Mouse (Mus musculus): ENCODE results near the gene Igfbp7. TPM values are rescaled to one million over a fixed set of nuclear protein-coding genes. Genes with fewer than 3 reads are reported as not detected.

Gene Igfbp7
- polyA plus RNA-seq, 1 experiment from 2014 or later = 59.7 TPM

DNA sequence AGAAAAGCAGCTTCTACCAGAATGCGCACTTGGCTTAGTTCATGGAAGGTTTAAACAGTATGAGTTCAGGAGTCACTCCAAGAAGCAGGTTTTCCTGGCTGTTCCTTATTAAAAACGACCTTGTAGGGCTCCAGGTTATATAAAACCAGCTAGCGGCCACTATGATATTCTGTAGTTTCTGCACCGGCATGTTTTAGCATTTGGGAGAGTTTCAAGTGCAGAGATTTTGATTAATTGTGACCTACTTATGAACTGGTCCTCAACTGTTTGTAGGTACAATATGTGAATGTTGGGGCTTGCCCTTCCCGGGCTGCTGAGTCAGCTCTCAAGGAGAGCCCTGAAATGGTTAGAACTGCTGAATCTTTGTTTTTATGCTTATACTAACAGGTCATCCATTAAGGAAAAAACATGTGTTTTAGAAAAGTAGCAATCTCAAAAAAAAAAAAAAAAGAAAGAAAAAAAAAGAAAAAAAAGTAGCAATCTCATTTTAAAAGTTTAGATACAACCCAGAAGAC, 37.4 kb downstream of the Igfbp7 start:
- no peaks in the 10 kb centered on the region for H3K27me3 ChIP-seq
- 84% methylated on average over 5 of the region's 5 CpGs for WGBS

DNA sequence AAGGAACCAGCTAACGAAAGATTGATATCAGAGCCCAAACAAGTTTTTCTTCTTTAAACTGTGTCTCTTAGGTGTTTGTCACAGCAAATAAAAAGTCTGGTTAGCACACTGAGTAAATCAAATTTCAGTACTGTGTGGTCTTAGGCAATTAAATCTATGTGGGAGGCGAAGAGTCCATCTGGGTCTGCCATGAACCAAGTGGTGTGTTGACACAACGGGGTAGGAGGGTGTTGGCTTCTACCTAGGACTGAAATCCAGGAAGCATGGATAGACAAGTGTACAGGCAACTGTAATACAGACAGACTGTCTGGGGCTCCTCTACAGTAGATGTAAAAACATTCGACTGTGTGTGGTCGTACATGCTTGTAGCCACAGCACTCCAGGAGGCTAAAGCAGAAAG, 38.4 kb downstream of the Igfbp7 start:
- Histone ChIP-seq H3K27me3 (no peaks in the 10 kb centered on the region), H3K36me3 (no peaks in the 10 kb centered on the region), H3K27ac (replicated peaks) (no peak overlapping the region), H3K9me3 (no peaks in the 10 kb centered on the region), H3K9ac (replicated peaks) (no peak overlapping the region), H3K4me3 (no peak overlapping the region), H3K4me2 (replicated peaks) (no peak overlapping the region), H3K4me1 (no peaks in the 10 kb centered on the region)
- ATAC-seq (replicated peaks) = no peak
- WGBS = 85% methylated on average over 5 of the region's 5 CpGs

More for the DNA sequence above, 37.4 kb downstream of the Igfbp7 start:
- no peaks in the 10 kb centered on the region for H3K4me1 ChIP-seq
- H3K9ac ChIP-seq (replicated peaks) = no peak overlapping the region
- no peak overlapping the region for H3K4me2 ChIP-seq (replicated peaks)
- no peak for ATAC-seq (replicated peaks)
- H3K27ac ChIP-seq (replicated peaks) = no peak overlapping the region
- H3K4me3 ChIP-seq = no peak overlapping the region
- no peaks in the 10 kb centered on the region for H3K9me3 ChIP-seq
- no peaks in the 10 kb centered on the region for H3K36me3 ChIP-seq

DNA sequence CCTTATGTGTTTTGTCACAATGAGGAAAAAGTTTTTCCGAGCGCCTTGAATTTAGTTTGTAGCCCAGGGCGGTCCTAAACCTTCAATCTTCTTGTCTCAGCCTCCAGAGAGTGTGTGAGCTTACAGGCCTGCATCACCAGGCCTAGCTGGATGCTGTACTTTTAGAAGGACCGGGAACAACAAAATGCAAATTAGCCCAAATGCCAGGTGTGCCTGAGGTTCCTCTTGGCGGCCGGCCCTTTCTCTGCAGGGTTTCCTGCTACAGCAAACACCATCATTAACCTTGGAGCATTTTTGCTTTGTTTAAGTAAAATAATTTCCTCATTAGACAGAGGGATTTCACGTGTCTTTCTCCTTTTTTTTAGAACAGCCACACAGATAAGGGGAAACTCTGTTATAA, 39.6 kb downstream of the Igfbp7 start:
- ATAC-seq (replicated peaks) = no peak
- Histone ChIP-seq H3K4me3 (no peak overlapping the region), H3K27ac (replicated peaks) (no peak overlapping the region), H3K4me2 (replicated peaks) (no peak overlapping the region), H3K27me3 (no peaks in the 10 kb centered on the region), H3K9ac (replicated peaks) (no peak overlapping the region), H3K9me3 (no peaks in the 10 kb centered on the region), H3K36me3 (no peaks in the 10 kb centered on the region), H3K4me1 (no peaks in the 10 kb centered on the region)
- 29% methylated on average over 7 of the region's 7 CpGs for WGBS

DNA sequence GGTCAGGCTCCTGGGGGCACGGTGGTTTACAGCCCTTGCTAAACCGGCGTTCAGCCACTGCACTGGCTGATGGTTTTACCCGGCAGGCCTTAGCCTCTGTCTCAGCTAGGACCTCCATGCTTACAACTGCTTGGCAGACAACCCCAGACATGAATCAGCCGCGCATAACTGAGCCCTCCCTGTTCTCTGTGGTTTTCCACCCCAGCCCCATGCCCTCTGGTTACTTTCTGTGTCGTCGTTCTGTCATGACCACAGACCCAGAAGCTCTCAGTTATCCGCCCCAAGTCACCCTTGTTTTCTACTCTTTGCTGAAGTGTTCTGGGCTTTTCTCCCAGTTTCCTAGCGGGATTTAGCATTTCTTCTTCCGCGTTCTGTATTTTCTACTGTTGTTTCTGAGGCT, 40.2 kb downstream of the Igfbp7 start:
- H3K36me3 ChIP-seq = no peaks in the 10 kb centered on the region
- H3K27me3 ChIP-seq = no peaks in the 10 kb centered on the region
- no peak overlapping the region for H3K4me3 ChIP-seq
- no peak for ATAC-seq (replicated peaks)
- no peak overlapping the region for H3K27ac ChIP-seq (replicated peaks)
- H3K4me2 ChIP-seq (replicated peaks) = no peak overlapping the region
- H3K9me3 ChIP-seq = no peaks in the 10 kb centered on the region
- H3K4me1 ChIP-seq = no peaks in the 10 kb centered on the region
- WGBS = 53% methylated on average over 12 of the region's 12 CpGs
- no peak overlapping the region for H3K9ac ChIP-seq (replicated peaks)

DNA sequence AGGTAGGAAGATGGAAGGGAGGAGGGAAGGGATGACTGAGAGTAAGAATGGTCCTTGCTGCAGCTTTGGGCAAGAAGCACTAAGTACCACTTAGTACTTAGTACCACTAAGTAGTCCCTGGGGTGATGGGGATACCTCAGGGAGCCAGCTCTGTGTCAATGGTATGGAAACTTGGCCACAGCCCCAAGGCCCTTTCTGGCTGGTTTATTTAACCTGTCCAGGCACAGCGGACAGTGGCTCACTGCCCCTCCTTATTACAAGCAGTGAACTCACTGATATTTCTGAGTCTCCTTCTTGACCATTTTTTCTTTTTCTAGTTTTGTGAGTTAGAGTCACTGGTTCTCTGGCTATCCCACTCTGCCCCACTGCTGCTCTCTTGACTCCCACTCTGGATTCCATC, 40.7 kb downstream of the Igfbp7 start:
- no peaks in the 10 kb centered on the region for H3K36me3 ChIP-seq
- ATAC-seq (replicated peaks) = no peak
- H3K27ac ChIP-seq (replicated peaks) = no peak overlapping the region
- no peaks in the 10 kb centered on the region for H3K27me3 ChIP-seq
- WGBS = 95% methylated on average over 1 of the region's 1 CpGs
- no peak overlapping the region for H3K4me3 ChIP-seq
- no peaks in the 10 kb centered on the region for H3K4me1 ChIP-seq
- no peaks in the 10 kb centered on the region for H3K9me3 ChIP-seq
- no peak overlapping the region for H3K9ac ChIP-seq (replicated peaks)
- no peak overlapping the region for H3K4me2 ChIP-seq (replicated peaks)

DNA sequence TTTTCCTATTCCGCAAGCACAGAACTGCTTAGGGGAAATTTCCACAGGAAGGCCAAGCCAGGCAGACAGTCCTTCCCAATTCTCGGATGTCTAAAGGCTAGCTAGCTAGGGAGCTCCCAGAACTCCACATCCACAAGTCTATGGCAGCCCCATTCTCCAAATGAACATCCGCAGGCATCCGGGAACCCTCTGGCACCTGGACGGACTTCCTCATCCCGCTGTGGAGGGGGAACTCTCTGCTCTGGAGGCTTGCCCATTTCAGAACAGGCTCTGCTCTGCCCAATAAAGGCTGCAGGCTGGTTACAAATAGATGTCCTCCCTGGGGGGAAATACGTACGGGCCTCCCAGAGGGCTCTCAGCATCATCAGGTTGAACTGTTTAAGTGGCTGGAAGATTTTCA, 41.5 kb downstream of the Igfbp7 start:
- no peak for ATAC-seq (replicated peaks)
- Histone ChIP-seq H3K27ac (replicated peaks) (no peak overlapping the region), H3K27me3 (no peaks in the 10 kb centered on the region), H3K36me3 (no peaks in the 10 kb centered on the region), H3K4me1 (no peaks in the 10 kb centered on the region), H3K9me3 (no peaks in the 10 kb centered on the region), H3K9ac (replicated peaks) (no peak overlapping the region), H3K4me2 (replicated peaks) (no peak overlapping the region), H3K4me3 (no peak overlapping the region)
- 80% methylated on average over 8 of the region's 8 CpGs for WGBS

DNA sequence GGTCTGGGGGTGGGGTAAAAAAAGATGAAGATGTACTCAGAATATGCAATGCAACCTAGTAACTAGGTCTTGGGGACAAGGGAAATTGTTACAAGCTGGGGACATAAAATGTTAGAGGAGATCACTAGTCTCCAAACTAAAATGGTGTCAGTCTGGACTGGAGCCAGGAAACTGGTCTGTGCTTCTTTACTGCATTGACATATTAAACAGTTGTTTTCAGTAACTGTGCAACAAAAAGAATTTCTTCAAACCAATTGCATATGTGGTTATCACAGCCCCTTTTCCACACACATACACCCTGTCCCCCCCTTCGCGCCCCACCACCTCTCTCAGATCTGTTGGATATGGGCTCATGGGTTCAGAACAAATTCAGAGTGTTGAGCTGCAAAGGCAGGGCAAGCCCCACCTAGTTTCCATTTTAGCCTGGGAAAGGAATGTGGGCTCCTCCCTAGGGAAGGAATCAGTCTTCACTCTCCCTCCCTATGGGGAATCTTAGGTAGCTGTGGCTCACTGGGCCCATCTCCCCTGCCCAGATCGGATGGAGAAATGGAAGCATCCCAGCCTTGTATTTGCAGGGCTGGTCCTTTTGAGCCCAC, 43.3 kb downstream of the Igfbp7 start:
- 94% methylated on average over 3 of the region's 3 CpGs for WGBS
- H3K27ac ChIP-seq (replicated peaks) = no peak overlapping the region
- no peak for ATAC-seq (replicated peaks)
- H3K9me3 ChIP-seq = no peaks in the 10 kb centered on the region
- H3K4me2 ChIP-seq (replicated peaks) = no peak overlapping the region
- H3K36me3 ChIP-seq = no peaks in the 10 kb centered on the region
- H3K27me3 ChIP-seq = peaks cover 3% of the 10 kb centered on the region; the same call in 1 of the 2 replicates
- H3K9ac ChIP-seq (replicated peaks) = no peak overlapping the region
- H3K4me1 ChIP-seq = no peaks in the 10 kb centered on the region
- H3K4me3 ChIP-seq = no peak overlapping the region

DNA sequence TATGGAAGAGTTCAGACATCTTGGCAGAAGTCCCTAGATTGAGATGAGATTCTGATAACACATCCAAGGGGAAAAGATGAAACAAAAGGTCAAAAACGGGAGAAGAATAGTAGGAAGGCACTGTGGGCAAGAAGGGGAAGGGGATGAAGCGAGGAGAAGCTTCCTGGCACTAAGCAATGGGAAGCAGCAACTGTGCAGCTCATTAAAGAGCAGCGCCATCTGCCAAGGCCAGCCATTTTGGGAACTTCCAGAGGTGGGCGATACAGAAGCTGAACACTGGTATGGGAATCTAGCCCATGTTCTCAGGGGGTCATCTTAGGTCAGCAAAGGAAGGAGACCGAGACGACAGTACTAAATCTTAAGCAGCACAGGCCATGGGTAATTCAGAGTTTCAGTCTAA, 44.2 kb downstream of the Igfbp7 start:
- H3K4me1 ChIP-seq = peaks cover under 1% of the 10 kb centered on the region; the same call in 1 of the 2 replicates
- no peak for ATAC-seq (replicated peaks)
- 80% methylated on average over 6 of the region's 6 CpGs for WGBS
- peaks cover 3% of the 10 kb centered on the region; the same call in 1 of the 2 replicates for H3K27me3 ChIP-seq
- no peak overlapping the region for H3K4me2 ChIP-seq (replicated peaks)
- H3K9ac ChIP-seq (replicated peaks) = no peak overlapping the region
- no peak overlapping the region for H3K27ac ChIP-seq (replicated peaks)
- H3K36me3 ChIP-seq = no peaks in the 10 kb centered on the region
- H3K4me3 ChIP-seq = no peak overlapping the region
- H3K9me3 ChIP-seq = no peaks in the 10 kb centered on the region

DNA sequence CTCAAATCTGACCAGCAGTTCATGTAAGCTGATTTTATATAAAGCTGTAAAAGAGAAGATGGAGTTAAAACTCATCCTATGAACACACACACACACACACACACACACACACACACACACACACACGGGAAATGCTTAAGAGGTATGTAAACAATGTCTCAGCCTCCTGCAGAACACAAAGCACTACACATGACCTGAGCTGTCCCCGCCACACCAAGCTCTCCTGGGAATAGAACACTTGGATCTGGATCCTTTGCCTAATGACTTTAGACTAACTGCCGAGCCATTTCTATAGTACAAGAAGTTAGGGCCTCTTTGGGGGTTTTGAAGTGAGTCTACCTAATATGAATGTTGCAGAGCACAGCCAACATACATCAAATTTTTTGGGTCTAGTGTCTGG, 45.7 kb downstream of the Igfbp7 start:
- no peak overlapping the region for H3K4me3 ChIP-seq
- no peak overlapping the region for H3K27ac ChIP-seq (replicated peaks)
- no peak overlapping the region for H3K4me2 ChIP-seq (replicated peaks)
- no peaks in the 10 kb centered on the region for H3K36me3 ChIP-seq
- H3K27me3 ChIP-seq = peaks cover 3% of the 10 kb centered on the region; the same call in 1 of the 2 replicates
- 65% methylated on average over 3 of the region's 3 CpGs for WGBS
- ATAC-seq (replicated peaks) = no peak
- H3K9ac ChIP-seq (replicated peaks) = no peak overlapping the region
- peaks cover 12% of the 10 kb centered on the region for H3K4me1 ChIP-seq
- no peaks in the 10 kb centered on the region for H3K9me3 ChIP-seq

DNA sequence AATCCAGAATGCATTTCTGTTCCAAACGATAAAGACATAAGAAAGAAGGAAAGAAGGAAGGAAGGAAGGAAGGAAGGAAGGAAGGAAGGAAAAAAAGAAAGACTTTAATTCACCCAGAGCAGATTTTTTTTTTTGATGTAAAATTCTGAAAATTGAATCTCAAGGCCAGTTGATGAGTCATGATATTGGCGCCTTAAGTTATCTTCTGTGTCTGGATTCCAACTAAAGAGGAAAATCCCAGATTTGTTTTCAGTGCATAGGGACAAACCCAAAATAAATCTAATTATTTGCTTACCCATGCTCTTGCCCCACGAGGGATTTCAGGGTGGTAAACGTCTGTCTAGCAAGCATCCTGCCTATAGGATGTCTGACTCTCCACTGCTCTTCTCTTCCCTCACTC, 46.8 kb downstream of the Igfbp7 start:
- Histone ChIP-seq H3K4me2 (replicated peaks) (no peak overlapping the region), H3K36me3 (no peaks in the 10 kb centered on the region), H3K27ac (replicated peaks) (no peak overlapping the region), H3K4me3 (no peak overlapping the region), H3K9ac (replicated peaks) (no peak overlapping the region), H3K4me1 (peaks cover 12% of the 10 kb centered on the region), H3K9me3 (no peaks in the 10 kb centered on the region), H3K27me3 (peaks cover 3% of the 10 kb centered on the region; the same call in 1 of the 2 replicates)
- ATAC-seq (replicated peaks) = no peak
- WGBS = 81% methylated on average over 4 of the region's 4 CpGs

DNA sequence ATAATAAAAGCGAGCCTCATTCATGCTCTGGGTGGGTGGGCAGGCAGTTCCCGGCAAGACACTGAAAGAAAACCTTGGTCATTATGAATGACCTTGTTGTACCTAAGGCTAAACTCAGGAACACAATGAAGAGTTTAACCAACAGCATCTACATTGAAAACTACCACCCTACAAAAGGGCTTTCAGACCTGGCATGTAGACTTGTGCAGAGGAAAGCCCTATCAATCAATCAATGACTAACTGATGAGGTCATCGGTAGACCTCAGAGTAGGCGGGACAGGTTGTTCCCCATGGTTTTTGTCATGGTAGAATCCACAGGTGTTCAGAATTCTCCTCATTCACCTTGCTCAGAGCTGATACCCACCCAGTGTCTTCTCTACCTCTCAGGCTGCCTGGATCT, 47.9 kb downstream of the Igfbp7 start:
- Histone ChIP-seq H3K27me3 (peaks cover 3% of the 10 kb centered on the region; the same call in 1 of the 2 replicates), H3K4me3 (no peak overlapping the region), H3K9ac (replicated peaks) (no peak overlapping the region), H3K27ac (replicated peaks) (no peak overlapping the region), H3K36me3 (no peaks in the 10 kb centered on the region), H3K4me1 (peaks cover 12% of the 10 kb centered on the region), H3K4me2 (replicated peaks) (no peak overlapping the region), H3K9me3 (no peaks in the 10 kb centered on the region)
- 87% methylated on average over 4 of the region's 4 CpGs for WGBS
- no peak for ATAC-seq (replicated peaks)

DNA sequence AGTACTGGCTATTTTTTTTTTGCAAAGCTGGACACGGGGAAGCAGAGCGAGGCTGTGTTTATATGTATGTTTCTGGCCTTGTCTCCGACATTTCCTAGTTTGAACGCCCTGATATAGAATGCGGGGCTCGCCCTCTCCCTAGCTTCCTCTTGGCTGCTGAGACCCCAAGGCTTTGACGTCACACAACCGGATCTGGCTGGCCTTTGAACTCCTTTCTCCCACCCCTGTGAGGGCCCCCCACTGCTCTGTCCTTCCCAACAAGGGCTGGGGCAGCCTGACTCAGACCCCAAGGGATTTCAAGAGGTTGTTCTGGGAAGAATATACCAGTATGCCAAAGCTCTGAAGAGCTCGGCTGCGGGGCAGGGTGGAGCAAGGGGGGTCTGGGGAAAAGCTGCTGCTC, 49.5 kb downstream of the Igfbp7 start:
- ATAC-seq (replicated peaks) = peak; percentile 29
- Histone ChIP-seq H3K36me3 (no peaks in the 10 kb centered on the region), H3K4me2 (replicated peaks) (peak overlapping the region; percentile 44), H3K27ac (replicated peaks) (no peak overlapping the region), H3K4me3 (peak overlapping the region; percentile 35), H3K9me3 (no peaks in the 10 kb centered on the region), H3K4me1 (peaks cover 15% of the 10 kb centered on the region), H3K9ac (replicated peaks) (peak overlapping the region; percentile 23), H3K27me3 (peaks cover 3% of the 10 kb centered on the region; the same call in 1 of the 2 replicates)
- 6% methylated on average over 10 of the region's 10 CpGs for WGBS

Measured in forebrain, embryonic 15.5 days (tissue).